Mouse (Mus musculus) CH12.LX (cell line): ENCODE measurements around the gene Rab3d.

Source experiments
- CHD1 ChIP-seq: IDR thresholded peaks from 2 replicates; pipeline ENCODE4 v1.6.1; 2012; ENCODE audit warnings: low read depth, low read length, improper control_type of control experiment, inconsistent platforms
- CHD2 ChIP-seq: IDR thresholded peaks from 2 replicates; pipeline ENCODE4 v1.6.1; 2011; ENCODE audit warnings: low read length, improper control_type of control experiment
- CTCF ChIP-seq, 2 experiments: IDR thresholded peaks in 1 of 2; conservative IDR thresholded peaks in 1 of 2; 2 replicates each; pipeline ENCODE4 v1.5.1; 2011 to 2012; ENCODE audit warnings: low read depth in 2 of 2, low read length in 2 of 2, improper control_type of control experiment in 1 of 2, inconsistent platforms in 1 of 2, mild to moderate bottlenecking in 1 of 2, moderate library complexity in 1 of 2
- EP300 ChIP-seq: IDR thresholded peaks from 2 replicates; pipeline ENCODE4 v1.6.1; 2011; ENCODE audit warnings: low read length, improper control_type of control experiment
- GABPA ChIP-seq: IDR thresholded peaks from 2 replicates; pipeline ENCODE4 v1.6.1; 2012; ENCODE audit warnings: low read depth, low read length, improper control_type of control experiment, inconsistent platforms; ENCODE audit not compliant: insufficient replicate concordance
- POLR2A ChIP-seq: IDR thresholded peaks from 2 replicates; pipeline ENCODE4 v1.6.1; 2011; ENCODE audit warnings: low read depth, mild to moderate bottlenecking, improper control_type of control experiment, low read length

DNA sequence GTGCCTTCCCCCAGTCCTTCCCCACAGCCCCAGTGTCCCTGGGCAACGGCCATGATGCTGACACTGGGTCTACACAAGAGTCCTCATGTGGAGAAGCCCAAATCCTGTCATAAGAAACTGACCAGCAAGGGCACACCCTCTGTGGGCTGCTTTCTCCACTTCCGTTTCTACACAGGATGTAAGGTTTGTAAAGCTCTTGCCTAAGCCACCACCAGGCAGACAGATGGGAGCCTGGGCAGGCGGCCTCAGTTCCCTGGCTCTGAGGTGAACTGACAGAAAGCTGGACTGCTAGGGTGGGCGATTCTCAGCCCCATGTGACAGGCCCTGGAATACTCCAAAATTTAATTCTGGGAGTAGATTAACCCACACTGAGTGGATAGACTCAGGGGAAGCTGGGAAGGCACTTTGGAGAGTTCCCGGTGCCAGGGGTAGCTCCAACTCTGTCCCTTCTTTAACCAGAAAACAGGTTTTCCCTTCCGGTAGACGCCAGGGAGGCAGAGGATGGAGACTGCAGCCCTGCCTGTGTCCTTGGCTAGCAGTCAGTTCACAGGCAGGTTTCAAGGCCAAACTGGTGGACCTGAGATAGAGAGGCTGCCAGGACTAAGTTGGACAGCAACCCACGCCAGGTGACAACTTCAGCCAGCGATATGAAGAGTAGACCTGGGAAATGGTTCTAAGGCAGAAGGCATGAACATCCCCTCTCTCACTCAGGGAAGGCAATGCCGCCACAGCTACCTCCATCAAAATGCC is 8.3 kb downstream of the Rab3d start:
- TF ChIP-seq CTCF (conservative IDR thresholded peaks at IDR 0.05 in 1 of 2, IDR thresholded peaks at IDR 0.05 in 1 of 2; ENCODE audit: low read depth in 2 of 2, low read length in 2 of 2): no peak
- TF ChIP-seq POLR2A: no peak
- no peak for TF ChIP-seq GABPA
- TF ChIP-seq EP300: no peak
- no peak for TF ChIP-seq CHD1
- TF ChIP-seq CHD2: no peak
